Mouse (Mus musculus): ENCODE data around the gene Tmem8b.

The Tmem8b gene

DNA sequence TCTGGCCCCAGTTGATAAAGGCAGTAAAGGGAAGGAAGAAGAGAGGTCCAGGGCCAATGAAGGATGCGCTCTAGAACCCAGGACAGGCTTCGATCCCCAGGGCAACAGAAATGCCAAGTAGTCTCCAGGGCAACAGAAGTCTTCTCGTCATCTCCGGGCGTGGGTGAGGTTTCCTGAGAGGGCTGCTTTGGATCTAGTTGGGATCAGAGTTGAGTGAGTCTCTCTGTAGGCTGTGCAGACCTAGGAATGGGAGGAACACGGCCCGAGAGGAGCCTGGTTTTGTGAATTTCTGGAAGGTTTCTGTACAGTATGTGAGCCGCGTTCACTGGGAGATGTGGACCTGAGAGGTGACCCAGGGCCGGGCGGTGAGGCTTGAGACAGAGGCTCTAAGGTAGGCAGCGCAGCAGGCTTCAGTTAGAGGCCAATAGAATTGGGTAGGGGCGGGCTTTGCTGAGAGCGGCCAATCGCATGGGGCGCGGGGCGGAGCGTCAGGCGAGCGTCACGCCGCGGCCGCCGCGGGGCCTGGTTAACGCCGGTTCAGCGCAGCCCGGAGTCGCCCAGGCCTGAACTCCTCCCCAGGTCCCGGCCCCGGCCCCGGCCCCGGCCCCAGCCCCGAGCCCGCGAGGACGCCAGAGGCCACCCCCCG is at the start of gene Tmem8b, which contains the start of gene Fam221b:
Gene Tmem8b (plus strand): TSS at position 190 of the 646 bp plus-strand sequence.
Gene Fam221b (minus strand): TSS at position 364 of the 646 bp plus-strand sequence.
- peak; percentile 94 for DNase-seq

- no peak for DNase-seq
Measured at GRCm38 (mm10) chr4:43620146-43620778, 48.5 kb upstream of the Tmem8b start.

DNA sequence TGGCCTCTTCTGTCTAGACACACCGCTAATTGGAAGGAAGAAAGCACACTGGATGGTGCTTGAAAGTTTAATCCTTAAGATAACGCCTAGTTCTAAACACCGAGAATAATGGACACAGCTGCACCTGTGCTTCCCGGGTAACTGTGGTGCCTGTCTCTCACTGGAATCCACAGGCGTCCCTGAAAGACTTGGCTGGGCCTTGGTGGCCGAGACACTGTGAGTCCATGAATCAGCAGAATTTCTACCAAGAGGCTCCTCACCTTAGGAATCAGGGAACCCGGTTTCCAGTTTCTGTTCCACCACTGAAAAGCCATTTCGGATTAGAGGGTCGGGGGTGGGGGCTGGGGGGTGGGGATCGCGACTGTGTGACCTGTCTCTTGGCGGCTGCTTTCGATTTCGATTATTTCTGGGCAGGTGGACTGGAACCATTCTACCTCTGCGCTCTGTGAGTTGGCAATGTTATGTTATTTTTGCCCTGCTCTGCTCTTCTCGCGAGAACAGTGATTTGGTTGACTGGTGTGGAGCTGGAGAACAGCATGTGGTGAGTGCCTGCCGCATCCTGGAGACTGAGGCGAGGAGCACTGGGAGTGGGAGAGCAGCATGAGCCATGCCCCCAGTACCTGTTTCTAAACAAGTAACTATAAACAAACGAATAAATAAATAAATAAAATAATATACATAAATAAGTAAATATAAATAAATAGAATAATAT is 39.5 kb upstream of the Tmem8b start:
- DNase-seq: peak; percentile 9

GRCm38 (mm10) chr4:43630030-43630581 is 38.7 kb upstream of the Tmem8b start:
- peak; percentile 89 for DNase-seq

DNA sequence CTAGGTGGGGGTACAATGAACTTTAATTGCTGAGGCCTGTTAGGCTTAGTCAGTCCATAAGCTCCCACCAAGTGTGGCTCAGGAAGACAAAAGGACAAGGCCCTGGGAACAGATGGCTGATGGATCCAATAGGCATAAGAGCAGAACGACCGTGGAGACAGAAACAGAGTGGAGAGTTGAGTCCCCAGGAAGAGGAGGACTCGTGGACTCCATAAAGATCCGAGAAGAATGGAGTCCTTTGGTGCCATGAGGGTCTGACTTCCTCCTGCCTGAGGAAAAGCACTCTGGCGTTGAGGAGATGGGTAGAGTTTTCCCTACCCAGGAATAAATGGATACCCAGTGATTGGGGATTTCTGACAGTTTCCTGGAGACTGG is 38.1 kb upstream of the Tmem8b start:
- no peak for DNase-seq

GRCm38 (mm10) chr4:43631046-43631955 is 37.5 kb upstream of the Tmem8b start, which contains the start of gene Npr2:
Npr2 (plus strand) TSS chr4:43631935.
- DNase-seq: peak; percentile 76

DNA sequence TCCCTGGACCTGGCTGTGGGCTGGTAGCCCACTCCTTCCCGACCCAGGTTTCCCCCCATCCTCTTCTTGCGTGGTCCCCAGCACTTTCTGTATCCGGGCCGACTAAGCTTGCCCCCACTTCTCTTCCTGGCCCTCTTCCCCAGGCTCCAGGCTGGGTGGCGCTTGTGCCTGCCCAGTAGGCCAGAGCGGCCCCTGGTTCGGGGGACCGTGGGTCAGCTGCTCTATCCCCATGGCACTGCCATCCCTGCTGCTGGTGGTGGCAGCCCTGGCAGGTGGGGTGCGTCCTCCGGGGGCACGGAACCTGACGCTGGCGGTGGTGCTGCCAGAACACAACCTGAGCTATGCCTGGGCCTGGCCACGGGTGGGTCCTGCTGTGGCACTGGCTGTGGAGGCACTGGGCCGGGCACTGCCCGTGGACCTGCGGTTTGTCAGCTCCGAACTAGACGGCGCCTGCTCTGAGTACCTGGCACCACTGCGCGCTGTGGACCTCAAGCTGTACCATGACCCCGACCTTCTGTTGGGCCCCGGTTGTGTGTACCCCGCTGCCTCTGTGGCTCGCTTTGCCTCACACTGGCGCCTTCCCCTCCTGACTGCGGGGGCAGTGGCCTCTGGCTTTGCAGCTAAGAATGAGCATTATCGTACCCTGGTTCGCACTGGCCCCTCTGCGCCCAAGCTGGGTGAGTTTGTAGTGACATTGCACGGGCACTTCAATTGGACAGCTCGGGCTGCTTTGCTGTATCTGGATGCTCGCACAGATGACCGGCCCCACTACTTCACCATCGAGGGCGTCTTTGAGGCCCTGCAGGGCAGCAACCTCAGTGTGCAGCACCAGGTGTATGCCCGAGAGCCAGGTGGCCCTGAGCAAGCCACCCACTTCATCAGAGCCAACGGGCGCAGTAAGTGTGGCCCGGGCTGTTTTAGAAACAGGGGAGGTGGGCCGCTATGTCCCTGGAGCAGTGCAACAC is 36.5 kb upstream of the Tmem8b start:
- peak; percentile 35 for DNase-seq

DNA sequence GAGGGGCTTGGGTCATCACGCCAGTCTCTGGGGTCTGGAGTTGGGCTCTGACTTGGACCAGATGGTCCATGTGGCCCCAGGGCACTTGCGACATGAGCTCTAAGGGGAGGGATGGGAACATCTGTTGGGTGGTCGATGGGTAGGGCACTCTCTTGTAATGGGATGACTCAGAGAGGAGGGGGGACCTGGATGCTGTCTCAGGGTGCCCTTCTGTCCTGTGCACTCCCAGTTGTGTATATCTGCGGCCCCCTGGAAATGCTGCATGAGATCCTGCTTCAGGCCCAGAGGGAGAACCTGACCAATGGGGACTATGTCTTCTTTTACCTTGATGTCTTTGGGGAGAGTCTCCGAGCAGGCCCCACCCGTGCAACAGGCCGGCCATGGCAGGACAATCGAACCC is 35.5 kb upstream of the Tmem8b start:
- DNase-seq: peak; percentile 5

- peak; percentile 3 for DNase-seq
Measured at GRCm38 (mm10) chr4:43633736-43634135, 35.0 kb upstream of the Tmem8b start.

DNA sequence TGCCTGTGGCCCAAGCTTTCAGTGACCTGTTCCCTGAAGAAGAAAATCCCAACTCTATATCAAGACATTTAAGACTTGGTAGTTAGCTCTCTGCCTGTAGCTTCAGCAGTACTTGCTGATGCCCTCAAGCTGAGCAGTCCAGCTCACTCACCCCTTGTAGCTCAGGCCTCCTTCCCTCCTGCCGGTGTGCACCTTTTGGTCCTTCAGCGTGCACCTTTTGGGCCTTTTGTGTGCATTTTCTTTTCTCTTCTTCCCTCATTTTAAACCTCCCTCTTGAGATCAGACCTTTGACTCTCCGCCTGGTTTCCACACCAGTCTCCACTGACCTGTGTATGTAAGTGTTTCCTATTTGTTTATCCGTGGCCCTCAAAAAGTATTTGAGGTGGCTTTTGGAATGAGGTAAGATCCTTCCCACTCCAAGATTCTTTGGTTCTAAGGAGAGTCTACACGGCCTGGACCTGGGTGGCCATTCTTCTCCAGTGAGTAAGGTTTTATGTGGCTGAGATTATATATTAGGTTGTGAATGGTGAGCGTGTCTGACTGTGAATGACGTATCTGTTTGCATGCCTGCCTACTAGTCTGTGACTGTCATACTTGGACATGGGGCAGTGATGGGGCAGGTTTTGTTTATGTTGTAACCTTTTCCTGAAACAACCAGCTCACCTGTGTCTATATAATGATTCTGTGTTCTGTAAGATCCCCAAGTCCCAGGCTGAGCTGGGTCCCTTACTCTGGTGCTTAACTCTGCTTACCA is 34.0 kb upstream of the Tmem8b start:
- peak; percentile 2 for DNase-seq

GRCm38 (mm10) chr4:43636751-43637150 is 32.0 kb upstream of the Tmem8b start:
- DNase-seq: peak; percentile 3

GRCm38 (mm10) chr4:43640076-43640475 is 28.7 kb upstream of the Tmem8b start:
- DNase-seq: peak; percentile 6

GRCm38 (mm10) chr4:43640491-43640890 is 28.3 kb upstream of the Tmem8b start:
- peak; percentile 2 for DNase-seq

DNA sequence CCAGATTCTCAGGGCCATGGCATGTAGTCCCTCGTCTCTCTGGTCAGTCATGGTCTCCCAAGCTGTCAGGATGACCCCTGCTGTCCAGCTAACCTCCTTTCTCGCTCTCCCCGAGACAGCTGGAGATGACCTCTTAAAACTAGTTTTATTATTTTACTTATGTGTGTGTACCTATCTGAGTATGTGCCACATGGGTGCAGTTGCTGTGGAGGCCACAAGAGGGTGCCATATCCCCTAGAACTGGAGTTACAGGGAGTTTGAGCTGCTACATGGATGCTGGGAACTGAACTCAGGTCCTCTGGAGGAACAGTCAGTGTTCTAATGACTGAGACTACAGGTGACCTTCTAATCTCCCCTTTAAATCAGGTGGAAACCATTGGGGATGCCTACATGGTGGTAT is 19.0 kb upstream of the Tmem8b start:
- DNase-seq: no peak

DNA sequence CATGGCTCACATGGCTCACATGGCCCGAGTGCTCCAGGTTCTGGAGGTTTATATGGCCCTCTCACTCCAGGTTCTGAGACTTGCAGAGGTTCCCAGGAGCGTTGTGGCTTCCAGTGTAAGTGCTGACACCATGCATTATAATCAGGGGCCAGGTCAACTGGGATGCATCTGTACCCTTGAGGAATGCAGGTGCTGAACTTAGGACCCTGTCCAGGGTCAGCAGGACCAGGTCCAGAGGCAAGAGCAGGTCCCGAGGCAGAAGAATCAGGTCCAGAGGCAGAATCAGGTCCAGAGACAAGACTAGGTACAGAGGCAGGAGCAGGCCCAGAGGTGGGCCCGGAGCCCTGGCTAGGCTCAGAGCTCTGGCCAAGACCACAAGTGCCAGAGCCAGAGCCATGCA is 16.0 kb upstream of the Tmem8b start:
- DNase-seq: no peak

DNA sequence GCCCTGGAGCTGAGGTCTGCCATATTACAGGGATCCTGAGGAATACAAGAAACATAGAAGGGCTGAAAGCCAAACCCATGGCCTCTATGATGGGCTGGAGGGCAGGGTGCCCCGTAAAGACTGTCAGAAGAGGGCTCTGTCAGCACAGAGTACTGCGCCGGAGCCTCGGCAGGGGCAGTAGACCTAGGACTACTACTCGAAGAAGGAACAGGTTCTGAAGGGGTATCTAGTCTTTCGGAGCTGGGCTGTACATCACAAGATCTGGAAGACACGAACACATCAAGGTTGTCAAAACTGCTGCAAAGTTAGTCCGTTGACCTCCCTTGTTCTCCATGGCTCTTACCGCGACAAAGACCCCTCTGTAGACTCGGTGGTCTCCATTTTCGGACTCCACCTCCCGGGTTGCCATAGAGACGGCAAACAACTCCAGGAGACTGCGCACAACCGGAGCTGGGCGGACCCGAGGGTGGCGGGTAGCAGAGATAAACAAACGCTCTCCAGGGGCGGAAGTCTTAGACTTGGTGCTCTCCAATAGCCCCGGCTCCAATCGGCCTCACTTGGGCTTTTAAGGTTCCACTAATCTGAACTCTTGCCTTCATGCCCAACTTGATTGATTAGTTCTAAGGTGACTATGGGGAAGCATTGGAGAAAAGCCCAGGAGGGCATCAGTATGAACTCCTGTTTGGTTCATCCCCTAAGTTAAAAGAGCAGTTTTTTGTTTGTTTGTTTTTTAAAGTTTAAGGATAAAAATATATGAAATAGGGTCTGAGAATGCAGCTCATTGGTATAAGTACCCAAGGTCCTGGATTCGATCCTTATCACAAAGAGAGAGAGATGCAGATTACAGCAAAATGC is 15.4 kb upstream of the Tmem8b start, which contains the start of gene Spag8:
Gene Spag8 (minus strand): TSS at position 434 of the 855 bp plus-strand sequence.
- peak; percentile 61 for DNase-seq

GRCm38 (mm10) chr4:43655656-43656338 is 13.0 kb upstream of the Tmem8b start:
- DNase-seq: peak; percentile 43

GRCm38 (mm10) chr4:43656339-43657109 is 12.2 kb upstream of the Tmem8b start, which contains the start of gene Hint2:
Hint2 (minus strand) TSS chr4:43656466.
- DNase-seq: peak; percentile 95
